Mouse (Mus musculus) limb, embryonic 13.5 days (tissue): ENCODE measurements around the gene Gpam. TPM values are rescaled to one million over a fixed set of nuclear protein-coding genes. Genes with fewer than 3 reads are reported as not detected.
A peak's percentile ranks its signal among the peaks of the same experiment; 100 is the strongest.

Source experiments
- ATAC-seq: fragments of 200-750 bp; cut with Nextera tagmentation; 2 replicates; pipeline ENCODE4 v1.8.0; 2017; ENCODE audit warnings: low read depth, moderate number of reproducible peaks, moderate TSS enrichment; ENCODE audit not compliant: low FRiP score
- H3K27ac ChIP-seq: fragments of 300-500 bp; sonication (generic); 2 replicates; pipeline ENCODE4 v1.5.1; 2015; ENCODE audit warnings: inconsistent platforms, mild to moderate bottlenecking, moderate library complexity
- H3K27me3 ChIP-seq: fragments of 300-500 bp; sonication (generic); 2 replicates; pipeline ENCODE4 v1.6.1; 2015; ENCODE audit warnings: mild to moderate bottlenecking, inconsistent platforms
- H3K36me3 ChIP-seq: fragments of 300-500 bp; sonication (generic); 2 replicates; pipeline ENCODE4 v1.6.1; 2015; ENCODE audit warnings: inconsistent platforms, mild to moderate bottlenecking, moderate library complexity
- H3K4me1 ChIP-seq: fragments of 300-500 bp; sonication (generic); 2 replicates; pipeline ENCODE4 v1.6.1; 2015; ENCODE audit warnings: inconsistent platforms
- H3K4me2 ChIP-seq: fragments of 300-500 bp; sonication (generic); replicated peaks from 2 replicates; pipeline ENCODE4 v1.6.1; 2015; ENCODE audit warnings: inconsistent platforms, mild to moderate bottlenecking, moderate library complexity
- H3K4me3 ChIP-seq: fragments of 300-500 bp; sonication (generic); 2 replicates; pipeline ENCODE4 v1.5.1; 2015; ENCODE audit warnings: moderate library complexity, mild to moderate bottlenecking, inconsistent platforms
- H3K9ac ChIP-seq: fragments of 300-500 bp; sonication (generic); 2 replicates; pipeline ENCODE4 v1.6.1; 2015; ENCODE audit warnings: mild to moderate bottlenecking, inconsistent platforms
- H3K9me3 ChIP-seq: fragments of 300-500 bp; sonication (generic); 2 replicates; pipeline ENCODE4 v1.6.1; 2016; ENCODE audit warnings: inconsistent platforms
- WGBS: fragments of 180-500 bp; shearing (Covaris S2); methylation state at CpG from one replicate; pipeline ENCODE4 v1.1.7; 2015; 5-methylcytosine and 5-hydroxymethylcytosine counted together
- polyA plus RNA-seq: library from polyadenylated mRNA; unstranded; fragments of >200 nt; fragmentation: Nextera tagmentation; extraction: Ambion mirVana; gene quantifications from 2 replicates; pipeline ENCODE4 v1.2.1, GENCODE M21; 2015

Gpam gene
- polyA plus RNA-seq, 1 experiment from 2014 or later = 15.4 TPM

- 90% methylated on average over 8 of the region's 8 CpGs for WGBS
- H3K36me3 ChIP-seq = peaks cover 71% of the 10 kb centered on the region
- H3K27ac ChIP-seq = no peak overlapping the region
Measured at GRCm38 (mm10) chr19:55069054-55069453, 58.0 kb downstream of the Gpam start.

GRCm38 (mm10) chr19:55063272-55063671, 63.8 kb downstream of the Gpam start:
- Histone ChIP-seq H3K4me1 (peaks cover 10% of the 10 kb centered on the region; the same call in 1 of the 2 replicates), H3K27ac (no peak overlapping the region), H3K27me3 (no peaks in the 10 kb centered on the region), H3K9ac (no peak overlapping the region), H3K4me3 (no peak overlapping the region), H3K4me2 (no peak overlapping the region), H3K36me3 (peaks cover 15% of the 10 kb centered on the region; the same call in 1 of the 2 replicates), H3K9me3 (peaks cover 8% of the 10 kb centered on the region; the same call in 1 of the 2 replicates)
- WGBS = 48% methylated on average over 6 of the region's 6 CpGs
- 0 out of 2 replicates have a peak, but pooled peaks have one; percentile 37 for ATAC-seq

More at GRCm38 (mm10) chr19:55069054-55069453, 58.0 kb downstream of the Gpam start:
- H3K9ac ChIP-seq = no peak overlapping the region
- H3K9me3 ChIP-seq = no peaks in the 10 kb centered on the region
- no peaks in the 10 kb centered on the region for H3K27me3 ChIP-seq
- no peak overlapping the region for H3K4me2 ChIP-seq
- H3K4me3 ChIP-seq = no peak overlapping the region
- no peak for ATAC-seq
- H3K4me1 ChIP-seq = no peaks in the 10 kb centered on the region

GRCm38 (mm10) chr19:55062501-55062900, 64.5 kb downstream of the Gpam start:
- Histone ChIP-seq H3K4me1 (peaks cover 10% of the 10 kb centered on the region; the same call in 1 of the 2 replicates), H3K27me3 (no peaks in the 10 kb centered on the region), H3K9me3 (peaks cover 9% of the 10 kb centered on the region; the same call in 1 of the 2 replicates), H3K4me2 (no peak overlapping the region), H3K9ac (no peak overlapping the region), H3K36me3 (peaks cover 12% of the 10 kb centered on the region; the same call in 1 of the 2 replicates), H3K4me3 (no peak overlapping the region), H3K27ac (no peak overlapping the region)
- WGBS = 91% methylated on average over 8 of the region's 8 CpGs
- no peak for ATAC-seq

GRCm38 (mm10) chr19:55061951-55062350, 65.1 kb downstream of the Gpam start:
- no peak overlapping the region for H3K9ac ChIP-seq
- H3K9me3 ChIP-seq = peaks cover 9% of the 10 kb centered on the region; the same call in 1 of the 2 replicates
- peaks cover 10% of the 10 kb centered on the region; the same call in 1 of the 2 replicates for H3K4me1 ChIP-seq
- WGBS = 34% methylated on average over 4 of the region's 5 CpGs
- no peak for ATAC-seq
- no peak overlapping the region for H3K4me2 ChIP-seq
- no peak overlapping the region for H3K27ac ChIP-seq
- H3K27me3 ChIP-seq = no peaks in the 10 kb centered on the region
- H3K36me3 ChIP-seq = peaks cover 6% of the 10 kb centered on the region; the same call in 1 of the 2 replicates
- no peak overlapping the region for H3K4me3 ChIP-seq

- Histone ChIP-seq H3K27me3 (no peaks in the 10 kb centered on the region), H3K9me3 (peaks cover 9% of the 10 kb centered on the region; the same call in 1 of the 2 replicates), H3K4me2 (peak overlapping the region; percentile 60), H3K27ac (no peak overlapping the region), H3K9ac (0 out of 2 replicates have a peak overlapping the region, but pooled peaks have one; percentile 8), H3K36me3 (peaks cover 5% of the 10 kb centered on the region; the same call in 1 of the 2 replicates), H3K4me1 (peaks cover 10% of the 10 kb centered on the region; the same call in 1 of the 2 replicates), H3K4me3 (peak overlapping the region; percentile 23)
- ATAC-seq = peak; percentile 35; the same call in 1 of the 2 replicates
- WGBS = 14% methylated on average over 14 of the region's 14 CpGs
Measured at GRCm38 (mm10) chr19:55061447-55061901, 65.6 kb downstream of the Gpam start.

- H3K4me3 ChIP-seq = peak overlapping the region; percentile 23; the same call in 1 of the 2 replicates
- H3K9ac ChIP-seq = no peak overlapping the region
- H3K27me3 ChIP-seq = no peaks in the 10 kb centered on the region
- WGBS = 2% methylated on average over 7 of the region's 7 CpGs
- H3K27ac ChIP-seq = no peak overlapping the region
- peak; percentile 66; the same call in 1 of the 2 replicates for ATAC-seq
- H3K9me3 ChIP-seq = peaks cover 9% of the 10 kb centered on the region; the same call in 1 of the 2 replicates
- H3K4me2 ChIP-seq = peak overlapping the region; percentile 60
- H3K36me3 ChIP-seq = peaks cover 2% of the 10 kb centered on the region; the same call in 1 of the 2 replicates
- peaks cover 10% of the 10 kb centered on the region; the same call in 1 of the 2 replicates for H3K4me1 ChIP-seq
Measured at GRCm38 (mm10) chr19:55060964-55061363, 66.1 kb downstream of the Gpam start.

GRCm38 (mm10) chr19:55057483-55057882, 69.6 kb downstream of the Gpam start:
- H3K27me3 ChIP-seq = no peaks in the 10 kb centered on the region
- H3K27ac ChIP-seq = no peak overlapping the region
- peaks cover 6% of the 10 kb centered on the region; the same call in 1 of the 2 replicates for H3K4me1 ChIP-seq
- H3K36me3 ChIP-seq = no peaks in the 10 kb centered on the region
- WGBS = 64% methylated on average over 5 of the region's 5 CpGs
- no peak overlapping the region for H3K4me2 ChIP-seq
- H3K4me3 ChIP-seq = no peak overlapping the region
- peaks cover 9% of the 10 kb centered on the region; the same call in 1 of the 2 replicates for H3K9me3 ChIP-seq
- H3K9ac ChIP-seq = no peak overlapping the region
- no peak for ATAC-seq

GRCm38 (mm10) chr19:55055634-55056269, 71.3 kb downstream of the Gpam start:
- H3K4me2 ChIP-seq = no peak overlapping the region
- H3K4me1 ChIP-seq = no peaks in the 10 kb centered on the region
- no peak for ATAC-seq
- H3K9me3 ChIP-seq = peaks cover 9% of the 10 kb centered on the region; the same call in 1 of the 2 replicates
- no peak overlapping the region for H3K9ac ChIP-seq
- no peak overlapping the region for H3K27ac ChIP-seq
- no peaks in the 10 kb centered on the region for H3K27me3 ChIP-seq
- H3K36me3 ChIP-seq = no peaks in the 10 kb centered on the region
- WGBS = 92% methylated on average over 10 of the region's 10 CpGs
- H3K4me3 ChIP-seq = no peak overlapping the region

- Histone ChIP-seq H3K4me1 (no peaks in the 10 kb centered on the region), H3K4me3 (no peak overlapping the region), H3K4me2 (no peak overlapping the region), H3K27me3 (no peaks in the 10 kb centered on the region), H3K36me3 (no peaks in the 10 kb centered on the region), H3K9me3 (peaks cover 3% of the 10 kb centered on the region; the same call in 1 of the 2 replicates), H3K27ac (no peak overlapping the region), H3K9ac (no peak overlapping the region)
- ATAC-seq = no peak
- 74% methylated on average over 4 of the region's 4 CpGs for WGBS
Measured at GRCm38 (mm10) chr19:55053163-55053562, 73.9 kb downstream of the Gpam start.

GRCm38 (mm10) chr19:55037406-55037805, 89.6 kb downstream of the Gpam start:
- ATAC-seq = no peak
- no peaks in the 10 kb centered on the region for H3K27me3 ChIP-seq
- no peak overlapping the region for H3K4me2 ChIP-seq
- no peak overlapping the region for H3K9ac ChIP-seq
- H3K27ac ChIP-seq = no peak overlapping the region
- H3K4me3 ChIP-seq = no peak overlapping the region
- WGBS = 52% methylated on average over 7 of the region's 7 CpGs
- H3K4me1 ChIP-seq = no peaks in the 10 kb centered on the region
- H3K36me3 ChIP-seq = no peaks in the 10 kb centered on the region
- H3K9me3 ChIP-seq = no peaks in the 10 kb centered on the region

- H3K36me3 ChIP-seq = no peaks in the 10 kb centered on the region
- no peak overlapping the region for H3K4me3 ChIP-seq
- no peak overlapping the region for H3K27ac ChIP-seq
- no peak overlapping the region for H3K4me2 ChIP-seq
- H3K27me3 ChIP-seq = no peaks in the 10 kb centered on the region
- no peak for ATAC-seq
- H3K9me3 ChIP-seq = peaks cover 6% of the 10 kb centered on the region; the same call in 1 of the 2 replicates
- no peak overlapping the region for H3K9ac ChIP-seq
- no peaks in the 10 kb centered on the region for H3K4me1 ChIP-seq
- 29% methylated on average over 1 of the region's 1 CpGs for WGBS
Measured at GRCm38 (mm10) chr19:55018872-55019271, 108.2 kb downstream of the Gpam start.
